Mouse (Mus musculus) kidney, postnatal 10 days (tissue): ENCODE measurements around the gene Fuca1.

Experiments used
- DNase-seq: peaks from one replicate; pipeline ENCODE4 v3.0.0; 2021; ENCODE audit warnings: mixed read lengths

Fuca1 gene

DNA sequence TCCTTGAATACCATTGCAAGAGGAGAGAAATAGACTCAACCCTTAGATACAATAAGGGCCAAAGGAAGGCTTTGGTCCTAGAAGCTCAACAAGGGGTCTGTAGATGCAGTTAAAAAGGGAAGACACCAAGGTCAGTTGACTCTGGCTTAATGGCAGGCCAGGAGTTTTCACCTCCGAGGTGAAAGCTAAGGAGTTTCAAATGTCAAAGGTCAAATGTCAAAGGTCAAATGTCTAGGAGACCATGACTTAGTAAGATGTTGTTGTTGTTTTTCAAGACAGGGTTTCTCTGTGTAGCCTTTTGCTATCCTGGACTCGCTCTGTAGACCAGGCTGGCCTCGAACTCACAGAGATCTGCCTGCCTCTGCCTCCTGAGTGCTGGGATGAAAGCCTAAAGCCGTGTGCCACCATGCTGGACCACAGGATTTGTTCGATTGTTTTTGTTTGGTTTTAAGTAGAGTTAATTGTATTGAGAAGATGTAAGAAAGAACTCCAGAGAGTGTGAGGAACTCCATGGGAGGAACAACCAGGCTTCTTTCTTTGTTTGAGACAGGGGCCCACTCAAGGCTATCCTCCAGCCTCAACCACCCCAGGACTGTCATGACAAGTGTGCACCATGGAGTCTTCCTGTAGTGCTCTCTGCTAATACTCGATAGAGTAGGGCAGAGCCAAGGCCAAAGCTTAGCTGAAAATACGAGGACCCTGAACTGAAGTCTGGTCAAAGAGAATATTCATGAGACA is 31.2 kb upstream of the Fuca1 start:
- no peak for DNase-seq

DNA sequence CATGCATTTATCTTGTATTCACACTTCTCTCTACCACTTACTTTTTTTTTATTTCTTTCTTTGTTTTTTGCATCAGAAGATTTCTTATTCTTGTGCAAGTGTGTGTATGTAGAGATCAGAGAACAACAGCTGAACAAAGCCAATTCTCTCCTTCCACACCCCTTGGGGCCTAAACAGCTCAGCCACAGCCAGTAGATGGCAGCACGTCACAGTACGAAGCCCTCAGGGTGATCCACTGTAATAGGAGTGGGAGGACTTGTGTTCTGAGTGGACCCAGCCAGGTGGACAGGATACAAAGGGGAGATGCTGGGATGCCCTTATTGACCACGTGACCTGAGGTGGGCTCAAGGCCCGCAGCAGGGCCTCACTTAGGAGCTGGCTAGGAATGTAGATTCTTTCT is 30.7 kb upstream of the Fuca1 start:
- peak; percentile 89 for DNase-seq

DNA sequence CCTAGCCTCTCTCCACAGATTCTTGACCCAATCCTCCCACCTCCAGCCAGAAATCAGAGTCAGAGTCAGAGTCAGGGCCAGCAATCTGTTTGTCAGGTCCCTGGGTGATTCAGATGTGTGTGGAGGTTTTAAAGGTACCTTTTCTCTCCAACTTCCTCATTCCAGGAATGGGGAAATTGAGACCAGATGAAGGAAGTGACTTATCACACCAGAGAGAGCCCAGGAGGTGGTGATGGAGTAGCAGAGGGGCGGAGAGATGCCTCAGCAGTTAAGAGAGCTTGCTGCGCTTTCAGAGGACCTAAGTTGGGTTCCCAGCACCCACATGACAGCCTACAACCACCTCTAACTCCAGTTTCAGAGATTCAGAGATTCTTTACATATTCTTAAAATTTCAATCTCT is 29.0 kb upstream of the Fuca1 start:
- DNase-seq, result no peak

DNA sequence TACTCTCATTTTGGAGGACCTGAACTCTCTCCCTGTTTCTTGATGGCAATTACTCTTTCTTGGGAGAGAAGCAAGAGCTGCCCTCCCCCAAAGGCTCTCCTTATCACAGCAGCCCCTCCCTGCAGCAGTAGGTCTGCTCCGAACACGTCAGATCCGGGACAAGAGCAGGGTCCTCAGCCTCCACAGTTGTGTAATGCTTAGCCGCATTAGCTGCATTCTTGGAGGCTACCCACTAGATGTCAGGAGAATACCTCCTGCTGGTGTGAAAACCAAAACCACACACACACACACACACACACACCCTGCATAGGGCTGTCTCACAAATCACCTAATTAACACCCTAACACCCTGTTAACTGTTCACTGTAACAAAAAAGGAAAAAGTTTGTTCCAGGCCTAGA is 27.7 kb upstream of the Fuca1 start:
- DNase-seq, result no peak

DNA sequence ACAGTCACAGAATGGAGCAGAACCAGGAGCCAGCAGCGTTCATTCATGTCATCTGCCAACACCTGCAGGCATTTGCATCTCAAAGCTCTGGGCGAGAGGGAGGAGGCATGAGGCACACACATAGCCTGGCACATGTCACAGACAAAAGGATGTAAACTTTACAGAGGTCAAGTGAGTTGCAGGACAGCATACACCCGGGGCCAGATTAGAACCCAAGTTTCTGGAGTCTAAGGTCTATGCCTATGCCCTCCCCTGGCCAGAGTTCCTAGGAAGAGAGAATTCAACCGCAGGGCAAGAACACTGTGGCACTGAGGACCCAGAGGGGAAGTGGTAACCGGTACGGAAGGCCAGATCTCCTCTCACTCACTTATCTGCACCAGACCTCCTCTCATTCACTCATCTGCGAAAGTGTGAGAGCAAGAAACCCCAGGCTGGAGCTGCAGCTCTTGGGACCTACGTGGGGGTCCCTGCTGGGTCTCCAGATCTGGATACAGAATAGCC is 25.4 kb upstream of the Fuca1 start, which contains the start of gene Cnr2:
Gene Cnr2, plus strand, starts transcription at position 324 of the 501 bp plus-strand sequence.
- DNase-seq, result no peak

DNA sequence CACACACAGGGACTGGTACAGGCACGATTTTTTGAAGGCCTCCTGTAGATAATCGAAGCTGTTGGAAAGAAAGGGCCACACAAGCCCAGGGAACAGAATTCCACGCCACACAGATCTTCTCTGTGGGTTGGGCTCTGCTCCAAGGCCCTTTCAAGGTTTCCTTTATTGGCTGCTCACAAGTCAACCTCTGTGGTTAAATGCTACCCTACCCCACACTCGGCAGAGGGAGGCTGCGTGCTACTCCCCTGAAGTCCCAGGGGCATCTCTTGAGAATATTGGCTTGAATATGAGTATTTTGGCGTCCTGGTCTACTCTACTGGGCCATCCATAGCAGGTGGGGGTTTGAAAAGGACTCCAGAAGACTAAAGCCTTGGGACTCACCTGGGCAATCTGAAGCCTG is 24.4 kb upstream of the Fuca1 start:
- no peak for DNase-seq

DNA sequence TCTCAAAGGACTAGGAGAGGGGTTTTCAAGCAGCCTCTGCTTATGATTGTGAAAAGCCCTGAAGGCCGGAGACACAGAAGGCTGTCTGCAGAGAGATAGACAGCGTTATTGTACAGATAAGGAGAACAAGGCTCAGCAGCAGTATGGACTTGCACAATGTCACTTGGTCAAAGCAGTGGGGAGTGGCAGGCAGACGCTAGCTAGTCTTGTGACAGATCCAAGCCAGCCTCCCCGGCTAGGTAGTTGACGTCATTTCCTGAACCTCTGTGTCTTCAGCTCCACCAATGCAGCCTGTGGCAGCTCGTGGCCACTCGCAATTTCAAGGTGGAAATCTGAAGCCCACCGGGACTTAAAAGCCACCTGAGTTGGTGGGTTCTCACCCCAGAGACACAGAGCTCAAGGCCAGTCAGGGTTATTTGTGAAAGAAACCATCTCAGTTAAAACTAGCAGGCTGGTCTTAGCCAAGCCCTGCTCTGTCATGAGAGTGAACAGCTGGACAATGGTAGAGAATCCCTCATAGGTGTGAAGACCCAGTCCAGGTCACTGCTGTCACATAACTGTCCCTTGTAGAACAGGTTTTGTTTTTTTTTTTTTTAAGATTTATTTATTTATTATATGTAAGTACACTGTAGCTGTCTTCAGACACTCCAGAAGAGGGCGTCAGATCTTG is 22.0 kb upstream of the Fuca1 start:
- no peak for DNase-seq

DNA sequence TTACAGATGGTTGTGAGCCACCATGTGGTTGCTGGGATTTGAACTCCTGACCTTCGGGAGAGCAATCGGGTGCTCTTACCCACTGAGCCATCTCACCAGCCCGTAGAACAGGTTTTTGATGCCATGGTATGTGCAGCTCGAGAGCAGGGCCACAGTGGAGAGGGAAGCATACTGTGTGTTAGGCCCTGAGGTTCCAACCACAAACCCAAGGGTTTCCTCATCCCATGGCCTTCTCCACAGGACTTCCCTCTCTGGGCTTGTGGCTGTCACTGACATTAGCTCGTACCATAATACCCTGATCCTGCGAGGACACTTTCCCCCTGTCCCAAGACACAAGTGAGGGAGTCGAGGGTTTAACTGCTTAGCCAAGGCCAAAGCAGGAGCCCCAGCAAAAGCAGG is 21.5 kb upstream of the Fuca1 start:
- no peak for DNase-seq

DNA sequence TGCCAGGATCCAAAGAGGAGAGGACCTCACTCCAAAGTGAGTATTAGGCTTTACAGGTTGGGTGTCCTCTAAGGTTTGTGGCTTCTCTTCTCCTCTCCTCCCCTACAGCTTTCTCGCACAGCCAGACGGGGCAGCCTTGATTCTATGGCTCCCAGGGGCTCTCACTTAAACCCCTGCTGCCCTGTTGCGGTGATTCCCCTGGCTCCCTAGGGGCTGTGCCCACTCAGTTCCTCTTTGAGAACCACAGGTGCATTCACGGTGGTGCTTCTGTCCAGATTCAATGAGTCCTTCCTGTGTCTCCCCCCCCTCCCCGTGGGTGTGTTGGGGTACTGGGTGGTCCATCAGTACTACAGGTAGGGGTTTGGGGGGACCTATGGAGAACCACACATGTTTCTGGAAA is 20.5 kb upstream of the Fuca1 start:
- no peak for DNase-seq

DNA sequence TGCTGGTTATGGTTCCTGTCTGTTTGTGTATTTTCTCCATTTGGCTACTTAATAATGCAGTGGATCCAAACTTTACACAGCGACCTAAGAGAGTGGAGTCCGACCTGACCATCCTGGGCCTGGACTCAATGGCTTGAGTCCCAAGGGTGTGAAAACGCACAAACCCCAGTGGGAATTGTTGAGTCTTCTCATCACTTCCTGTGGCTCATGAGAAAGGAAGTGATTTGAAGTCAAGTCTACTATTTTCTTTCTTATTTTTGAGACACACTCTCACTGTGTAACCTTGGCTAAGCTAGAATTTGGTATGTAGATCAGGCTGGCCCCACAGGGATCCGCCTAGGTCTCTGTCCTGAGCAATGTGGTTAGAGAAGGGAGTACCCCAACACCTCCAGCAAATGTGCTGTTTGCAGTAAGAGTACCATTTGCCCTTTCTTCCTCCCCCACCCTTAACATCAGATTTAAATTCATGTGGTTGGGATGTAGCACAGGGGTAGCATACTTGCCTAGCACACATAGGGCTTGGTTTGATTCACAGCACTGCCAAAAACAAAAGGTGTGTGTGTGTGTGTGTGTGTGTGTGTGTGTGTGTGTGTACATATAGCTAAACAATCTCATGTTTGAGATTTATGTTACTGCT is 17.8 kb upstream of the Fuca1 start:
- no peak for DNase-seq

DNA sequence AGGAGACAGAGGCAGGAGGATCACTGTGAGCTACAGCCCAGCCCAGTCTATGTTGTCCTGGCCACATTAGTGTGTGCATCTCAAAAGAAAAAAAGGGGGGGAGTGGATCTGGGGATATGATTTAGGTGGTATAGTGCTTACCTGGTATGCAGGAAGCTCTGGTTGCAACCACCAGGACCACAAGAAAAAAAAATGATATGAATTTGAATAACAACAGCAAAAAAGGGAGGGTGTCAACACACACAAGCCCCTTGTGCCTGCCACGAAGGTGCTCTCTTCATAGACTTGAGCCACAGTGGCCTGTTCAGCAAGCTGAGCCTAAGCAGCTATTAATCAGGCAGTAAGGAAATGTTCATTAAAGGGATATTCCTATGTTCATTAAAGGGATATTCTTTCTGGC is 15.7 kb upstream of the Fuca1 start:
- DNase-seq, result no peak

DNA sequence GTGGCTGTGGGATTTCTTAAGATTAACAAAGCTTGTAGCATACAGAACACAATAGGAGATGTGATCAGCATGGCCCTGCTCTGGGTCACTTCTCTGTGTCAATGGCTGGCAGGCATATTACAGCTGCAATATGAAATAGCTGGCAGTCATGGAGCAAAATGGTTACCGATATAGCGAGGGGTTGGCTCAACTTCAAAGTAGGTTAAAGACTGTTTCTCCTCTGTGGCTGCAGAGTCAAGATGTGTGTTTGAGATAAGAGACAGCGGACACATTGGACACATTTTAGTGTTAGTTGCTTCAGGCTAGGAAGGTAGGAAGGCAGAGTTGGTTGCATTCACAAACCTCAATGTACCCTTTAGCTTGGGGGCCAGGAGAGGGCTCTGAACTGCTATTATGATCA is 13.9 kb upstream of the Fuca1 start:
- no peak for DNase-seq

DNA sequence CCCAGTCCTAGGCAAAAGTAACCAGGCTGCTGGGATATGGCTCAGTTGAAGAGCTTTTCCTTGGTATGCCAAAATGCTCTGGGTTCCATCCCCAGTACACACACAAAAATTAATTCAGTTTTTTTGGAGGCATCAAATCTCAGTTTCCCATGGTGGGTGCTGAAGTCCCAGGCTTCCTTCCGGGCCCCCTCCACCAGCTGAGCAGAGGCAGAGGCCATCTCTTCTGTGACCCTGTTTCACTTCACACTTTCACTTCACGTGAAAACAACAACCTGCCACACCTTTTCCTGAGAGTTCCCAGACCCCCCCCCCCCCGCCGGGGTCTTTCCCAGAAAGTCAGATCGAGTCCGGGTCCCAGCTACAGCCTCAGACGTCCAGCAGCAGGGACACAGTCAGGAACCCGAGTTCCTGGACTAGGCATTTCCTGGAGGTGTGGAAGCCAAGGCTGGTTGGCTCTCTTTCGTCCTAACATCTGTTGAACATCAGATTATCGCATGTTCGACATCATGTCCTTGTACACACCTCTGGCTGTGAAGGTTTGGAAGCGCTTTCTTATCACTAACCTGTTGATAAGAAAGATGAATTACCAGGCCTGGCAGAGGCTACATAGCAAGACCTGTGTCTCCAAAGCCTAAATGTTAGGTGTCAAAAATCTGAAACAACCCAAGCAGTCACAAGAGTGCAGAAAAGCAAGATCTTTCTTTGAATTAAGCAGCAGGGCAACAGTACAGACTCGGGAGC is 11.0 kb upstream of the Fuca1 start:
- DNase-seq, result no peak

DNA sequence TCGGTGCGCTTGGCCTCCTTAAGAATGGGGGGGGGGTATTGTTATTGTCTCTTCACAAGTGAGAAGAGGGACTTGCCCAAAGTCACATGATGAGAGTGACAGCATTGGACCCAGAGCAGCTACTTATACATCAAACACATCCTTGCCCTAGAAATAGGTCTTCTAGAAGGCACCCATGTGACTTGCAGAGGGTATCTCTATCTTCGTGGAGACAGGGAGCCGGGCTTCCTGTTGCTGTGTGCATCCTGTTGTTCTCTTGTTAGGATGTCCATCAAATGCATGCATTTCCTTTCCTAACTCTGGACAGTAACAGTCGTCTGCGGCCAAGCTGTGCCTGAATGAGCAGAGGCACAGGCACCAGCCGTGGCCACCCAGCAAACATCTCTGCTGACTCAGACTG is 9.0 kb upstream of the Fuca1 start:
- peak; percentile 52 for DNase-seq

DNA sequence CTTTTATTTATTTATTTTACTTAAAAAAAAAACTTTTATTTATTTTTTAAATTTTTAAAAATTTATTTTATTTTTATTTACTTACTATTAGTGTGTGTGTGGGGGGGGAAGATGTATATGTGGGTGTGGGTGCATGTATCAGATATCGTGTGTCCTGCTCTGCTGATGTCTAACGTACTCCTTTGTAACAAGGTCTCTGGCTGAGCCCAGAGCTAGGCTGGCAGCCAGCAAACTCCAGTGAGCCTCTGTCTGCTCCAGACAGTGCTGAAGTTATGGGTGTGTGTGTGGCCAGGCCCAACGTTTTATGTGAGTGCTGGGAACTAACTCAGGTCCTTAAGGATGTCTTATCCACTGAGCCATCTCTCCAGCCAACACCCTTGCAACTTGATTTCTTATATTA is 8.4 kb upstream of the Fuca1 start:
- DNase-seq, result peak; percentile 37

DNA sequence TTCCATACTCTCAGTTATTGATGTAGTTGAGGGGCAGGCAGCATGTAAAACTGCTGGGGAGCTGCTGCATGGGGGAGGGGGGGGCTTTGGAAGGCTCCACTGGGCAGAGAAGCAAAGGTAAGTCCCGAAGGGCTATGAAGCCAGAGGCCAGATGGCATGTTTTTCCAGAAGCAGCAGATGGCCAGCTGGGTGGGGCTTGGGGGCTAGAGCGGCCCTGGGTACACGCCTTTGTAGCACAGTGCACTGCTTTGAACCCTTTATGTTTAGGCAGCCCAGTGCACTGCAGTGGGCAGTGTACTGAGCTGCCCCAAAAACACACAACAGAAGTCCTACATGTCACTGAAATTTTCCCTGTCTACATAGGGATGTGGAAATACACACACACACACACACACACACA is 7.7 kb upstream of the Fuca1 start:
- no peak for DNase-seq

DNA sequence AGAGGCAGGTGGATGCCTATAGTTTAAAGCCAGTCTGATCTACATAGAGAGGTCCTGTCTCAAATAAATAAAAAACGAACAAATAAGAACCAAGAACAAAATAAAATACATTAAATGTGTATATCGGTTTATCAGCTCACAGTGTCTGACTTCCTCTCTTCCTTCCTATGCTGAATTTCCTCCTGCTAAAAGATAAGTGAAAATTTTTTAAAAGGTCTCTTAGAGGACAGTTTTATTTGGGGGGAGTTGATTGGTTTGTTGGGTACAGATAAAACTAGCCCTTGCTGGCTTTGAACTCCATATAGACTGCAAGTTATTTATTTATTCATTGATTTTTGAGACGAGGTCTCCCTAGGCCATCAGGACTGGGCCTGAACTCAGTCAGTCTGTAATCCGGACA is 7.1 kb upstream of the Fuca1 start:
- no peak for DNase-seq

DNA sequence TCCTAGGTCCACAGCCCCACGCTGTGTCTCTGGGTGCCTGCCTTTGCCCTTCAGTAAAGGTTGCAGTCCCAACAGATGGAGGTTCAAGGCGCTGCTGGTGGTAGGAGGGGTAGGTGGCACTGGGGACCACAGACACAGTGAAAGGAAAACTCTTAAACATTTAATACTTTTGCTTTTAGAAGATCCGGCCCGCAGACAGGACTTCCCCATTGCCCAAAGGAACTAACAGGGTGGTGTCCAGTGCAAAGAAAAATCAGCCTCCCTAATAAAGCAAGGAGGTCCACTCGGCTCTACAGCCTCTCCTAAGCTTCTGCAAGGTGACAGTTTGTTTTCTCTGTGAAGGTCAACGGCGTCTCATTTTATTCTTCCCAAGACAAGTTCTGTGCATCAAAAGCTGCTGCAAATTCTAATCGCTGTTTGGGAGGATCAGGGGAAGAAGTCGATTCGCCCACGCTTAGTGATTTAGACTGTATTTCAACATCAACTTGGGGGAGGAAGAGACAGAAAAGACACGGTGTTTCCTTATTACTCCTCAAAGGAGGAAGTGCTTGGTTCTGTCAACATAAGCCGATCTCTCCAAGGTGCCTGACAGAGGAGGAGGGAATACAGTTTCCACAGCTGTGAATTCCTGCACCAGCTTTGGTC is 1.8 kb upstream of the Fuca1 start:
- DNase-seq, result no peak

DNA sequence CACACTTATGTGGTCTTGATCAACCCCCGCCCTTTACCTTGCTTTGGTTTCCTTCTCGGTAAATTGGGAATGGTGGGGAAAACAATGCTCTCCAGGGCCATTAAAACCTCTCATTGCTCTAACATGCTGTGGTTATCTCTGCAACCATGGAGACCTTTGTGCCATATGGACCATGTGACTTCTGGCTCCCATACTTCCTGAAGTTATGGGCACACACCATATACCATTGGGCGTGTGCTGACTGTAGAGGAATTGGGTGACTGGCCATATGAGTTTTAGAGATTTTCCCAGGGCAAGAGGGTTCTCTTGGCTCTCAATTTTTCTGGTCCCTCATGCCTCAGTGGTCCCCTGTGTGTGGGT is 1.3 kb upstream of the Fuca1 start:
- no peak for DNase-seq

DNA sequence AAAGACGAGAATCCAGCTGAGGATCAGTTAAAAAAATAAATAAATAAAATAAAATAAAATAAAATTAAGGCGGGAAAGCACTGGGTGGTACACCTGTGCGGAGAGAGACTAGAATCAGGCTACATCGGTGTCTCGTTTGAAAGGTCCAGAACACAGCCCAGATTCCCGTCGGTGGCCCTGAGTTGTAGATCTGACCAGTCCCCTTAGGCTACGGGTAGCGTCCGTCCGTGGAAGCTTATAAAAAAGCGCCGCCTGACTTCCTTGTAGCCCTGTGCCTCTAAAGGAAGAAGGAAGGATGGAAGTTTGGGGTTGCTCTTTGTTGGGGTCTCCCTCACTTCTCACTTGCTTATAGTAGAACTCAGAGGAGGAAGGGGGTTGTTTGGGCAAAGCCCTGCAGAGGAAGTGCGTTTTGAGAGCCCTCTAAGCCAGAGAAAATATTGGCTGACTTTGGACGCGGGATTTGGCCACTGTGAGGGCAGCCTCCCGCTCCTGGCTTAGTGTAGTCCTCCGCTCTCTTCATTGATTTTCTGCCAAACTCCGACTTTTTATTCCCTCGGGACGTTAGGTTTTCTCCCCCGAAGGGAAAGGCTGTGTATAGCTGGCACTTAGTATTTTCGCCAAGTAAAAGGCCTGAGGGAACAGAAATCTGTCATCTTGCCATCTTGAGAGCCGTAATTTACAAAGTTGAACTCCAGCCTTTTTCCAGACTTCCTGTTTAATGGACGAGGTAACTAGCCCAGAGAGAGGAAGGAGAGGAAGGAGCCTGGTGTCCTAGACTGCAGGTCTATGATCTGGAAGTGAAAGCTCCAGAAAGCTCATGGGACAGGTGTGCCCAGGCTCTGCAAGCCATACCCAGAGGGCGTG is 954 bp downstream of the Fuca1 start:
- peak; percentile 51 for DNase-seq

DNA sequence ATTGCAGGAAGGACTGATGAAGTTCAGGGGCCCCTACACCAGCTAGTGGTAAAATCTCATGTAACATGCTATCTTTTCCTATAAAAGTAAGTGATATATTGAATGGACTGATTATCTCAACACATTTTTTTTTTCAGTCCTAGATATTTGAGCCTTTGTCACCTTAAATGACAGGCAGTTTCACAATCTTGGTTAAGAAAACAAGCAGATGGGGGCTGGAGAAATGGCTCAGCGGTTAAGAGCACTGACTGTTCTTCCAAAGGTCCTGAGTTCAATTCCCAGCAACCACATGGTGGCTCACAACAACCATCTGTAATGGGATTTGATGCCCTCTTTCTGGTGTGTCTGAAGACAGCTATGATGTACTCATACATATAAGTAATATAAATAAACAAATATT is 1.7 kb downstream of the Fuca1 start:
- DNase-seq, result no peak

DNA sequence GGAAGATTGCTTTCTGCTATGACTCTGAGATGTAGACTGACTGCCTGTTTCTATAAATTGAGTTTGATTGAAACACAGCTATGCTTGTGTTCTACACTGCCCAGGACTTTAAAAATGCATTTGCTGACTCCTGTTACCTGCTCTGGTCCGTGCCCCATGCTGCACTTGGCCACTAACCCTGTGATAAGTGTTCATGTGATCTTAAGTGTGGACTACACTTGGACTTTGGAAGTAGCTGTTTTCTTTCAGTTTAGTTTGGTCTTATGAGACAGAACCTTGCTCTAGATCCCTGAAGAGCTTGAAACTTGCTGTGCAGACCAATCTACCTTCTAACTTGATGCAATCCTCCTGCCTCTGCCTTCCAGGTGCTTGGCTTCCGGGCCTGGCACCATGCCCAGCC is 3.9 kb downstream of the Fuca1 start:
- DNase-seq, result no peak
